Mouse (Mus musculus): ENCODE measurements around the gene Ms4a6c.
"Not testable (repeated sequence)": the region's sequence is repeated elsewhere in the genome, so short reads cannot be mapped to it uniquely, and the experiment has no call there.

Gene Ms4a6c

GRCm38 (mm10) chr19:11504857-11505256 is 35.7 kb downstream of the Ms4a6c start:
- no peak for DNase-seq

GRCm38 (mm10) chr19:11513458-11513857 is 44.3 kb downstream of the Ms4a6c start:
- no peak for DNase-seq

- no peak for DNase-seq
Measured at GRCm38 (mm10) chr19:11516246-11516645, 47.1 kb downstream of the Ms4a6c start, which contains the start of gene Ms4a6b. TSS of gene Ms4a6b (plus strand) at chr19:11516512.

- no peak for DNase-seq
Measured at GRCm38 (mm10) chr19:11516845-11517244, 47.7 kb downstream of the Ms4a6c start.

GRCm38 (mm10) chr19:11517373-11517772 is 48.2 kb downstream of the Ms4a6c start:
- not testable (repeated sequence) for DNase-seq

- not testable (repeated sequence) for DNase-seq
Measured at GRCm38 (mm10) chr19:11518356-11518755, 49.2 kb downstream of the Ms4a6c start.

- DNase-seq, result no peak
Measured at GRCm38 (mm10) chr19:11520146-11520545, 51.0 kb downstream of the Ms4a6c start.

All from kidney, postnatal 25 days (tissue).